Mouse (Mus musculus): Measurements from ENCODE around the gene Mcidas.
"Not testable (repeated sequence)": the region's sequence is repeated elsewhere in the genome, so short reads cannot be mapped to it uniquely, and the experiment has no call there.

DNA sequence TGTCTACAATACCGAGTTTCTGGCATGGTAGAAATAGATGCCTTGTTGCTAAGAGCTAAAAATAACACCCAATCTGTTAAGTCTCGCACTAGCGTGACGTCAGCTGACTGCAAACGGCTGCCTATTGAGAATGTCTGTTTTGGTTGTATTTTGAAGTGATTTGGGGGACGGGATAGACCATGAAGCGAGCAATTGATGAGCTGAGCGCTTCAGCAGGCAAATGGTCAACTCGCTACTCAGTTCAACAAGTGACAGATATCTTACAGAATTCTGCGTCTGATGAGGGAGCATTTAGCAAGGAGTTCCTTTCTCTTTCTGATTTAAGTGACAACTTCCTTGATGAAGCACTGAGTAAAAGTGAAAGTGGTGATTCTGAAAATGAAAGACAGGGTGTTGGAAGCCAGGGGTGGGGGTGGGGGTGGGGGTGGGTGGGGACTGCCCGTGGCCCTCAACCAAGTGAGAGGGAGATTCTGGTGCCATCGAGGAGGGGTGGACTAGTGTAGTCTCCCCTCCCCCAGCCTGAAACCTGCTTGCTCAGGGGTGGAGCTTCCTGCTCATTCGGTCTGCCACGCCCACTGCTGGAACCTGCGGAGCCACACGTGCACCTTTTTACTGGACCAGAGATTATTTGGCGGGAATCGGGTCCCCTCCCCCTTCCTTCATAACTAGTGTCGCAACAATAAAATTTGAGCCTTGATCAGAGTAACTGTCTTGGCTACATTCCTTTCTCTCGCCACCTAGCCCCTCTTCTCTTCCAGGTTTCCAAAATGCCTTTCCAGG lies 19.7 kb downstream of the Mcidas start:
- not testable (repeated sequence) for TF ChIP-seq POLR2A (IDR thresholded peaks at IDR 0.05; ENCODE audit: insufficient read depth, low read depth, low read length); CTCF (IDR thresholded peaks at IDR 0.05); EP300 (IDR thresholded peaks at IDR 0.05; ENCODE audit: insufficient read depth, low read depth, low read length)
